Mouse (Mus musculus) brain, embryonic 14.5 days (tissue): ENCODE measurements around the gene Mfsd4a. TPM values are rescaled to one million over a fixed set of nuclear protein-coding genes. Genes with fewer than 3 reads are reported as not detected.

ENCODE experiments used
- DNase-seq: peaks from one replicate; pipeline ENCODE4 v3.0.0-alpha.2; 2011; ENCODE audit warnings: low read depth
- CTCF ChIP-seq: fragments of 200-500 bp; IDR thresholded peaks from 2 replicates; pipeline ENCODE4 v1.5.1; 2012; ENCODE audit warnings: inconsistent platforms, mild to moderate bottlenecking, moderate library complexity, borderline replicate concordance; ENCODE audit not compliant: insufficient read depth, insufficient read length; ENCODE audit errors: extremely low read depth
- POLR2A ChIP-seq: fragments of 200-500 bp; IDR thresholded peaks from 2 replicates; pipeline ENCODE4 v1.6.1; 2012; ENCODE audit warnings: mild to moderate bottlenecking, inconsistent platforms, borderline replicate concordance; ENCODE audit not compliant: poor library complexity, insufficient read depth, insufficient read length, severe bottlenecking; ENCODE audit errors: extremely low read depth
- polyA plus RNA-seq: library from polyadenylated mRNA; depleted of rRNA; stranded (reverse); fragments of >200 nt; gene quantifications from 2 replicates; pipeline ENCODE4 v1.2.3, GENCODE M21; 2012; rRNA removed

Gene Mfsd4a
- polyA plus RNA-seq, 1 experiment: 2.2 TPM

DNA sequence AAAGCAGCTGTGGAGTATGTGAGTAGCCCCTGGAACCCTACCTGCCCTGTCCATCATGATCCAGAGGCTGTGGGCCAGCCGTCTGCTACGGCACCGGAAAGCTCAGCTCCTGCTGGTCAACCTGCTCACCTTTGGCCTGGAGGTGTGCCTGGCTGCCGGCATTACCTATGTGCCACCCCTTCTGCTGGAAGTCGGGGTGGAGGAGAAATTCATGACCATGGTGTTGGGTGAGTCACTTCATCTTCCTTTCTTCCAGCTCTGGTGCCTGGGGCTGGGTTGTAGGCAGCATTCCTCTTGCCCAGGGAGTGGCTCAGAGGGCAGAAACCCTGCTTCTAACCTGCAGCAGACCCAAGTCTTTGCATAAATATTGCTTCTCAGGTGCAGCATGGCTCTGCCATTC is 91.0 kb downstream of the Mfsd4a start:
- TF ChIP-seq CTCF (no peak), POLR2A (no peak)
- DNase-seq: no peak

DNA sequence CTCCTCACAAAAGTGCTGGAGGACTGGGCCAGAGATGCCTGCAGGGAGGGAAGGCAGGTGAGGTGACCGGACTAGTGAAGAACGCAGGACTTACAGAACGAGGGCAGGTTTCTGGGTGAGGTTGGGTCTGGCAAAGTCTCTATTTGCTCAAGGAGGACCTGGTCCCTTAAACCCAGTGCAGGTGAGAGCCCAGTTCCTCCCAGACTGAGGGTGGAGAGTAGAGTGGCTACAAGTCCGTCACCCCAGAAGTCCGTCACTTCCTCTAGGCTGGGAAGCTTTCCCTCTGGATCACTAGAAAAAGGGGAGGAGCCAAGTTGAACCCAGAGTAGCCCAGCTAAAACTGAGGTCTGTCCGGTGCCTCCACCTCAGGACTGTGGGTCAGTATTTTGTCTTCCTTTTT is 93.9 kb downstream of the Mfsd4a start:
- TF ChIP-seq POLR2A (no peak), CTCF (no peak)
- no peak for DNase-seq

Other genes with a start within 250 kb of the Mfsd4a start
- gene Slc41a1, start 240.6 kb downstream of the Mfsd4a start, polyA plus RNA-seq: 21.9 and 25.4 TPM in 2 replicates
- 7.3 and 7.8 TPM in 2 replicates for gene Rab29, start 200.8 kb downstream of the Mfsd4a start, polyA plus RNA-seq
- gene Nucks1, start 157.5 kb downstream of the Mfsd4a start, polyA plus RNA-seq: 41.6 and 58.8 TPM in 2 replicates
- gene Slc45a3, start 105.1 kb downstream of the Mfsd4a start, polyA plus RNA-seq: 4.1 and 5.7 TPM in 2 replicates
- gene Elk4, start 60.5 kb downstream of the Mfsd4a start, polyA plus RNA-seq: 12.7 and 16.6 TPM in 2 replicates
- 1.3 TPM in 2 replicates for gene Cdk18, start 71.6 kb upstream of the Mfsd4a start, polyA plus RNA-seq
- 22.9 and 25.1 TPM in 2 replicates for gene Lemd1, start 123.4 kb upstream of the Mfsd4a start, polyA plus RNA-seq
- gene AC124108.1, start 123.4 kb upstream of the Mfsd4a start, polyA plus RNA-seq: 21.7 and 23.3 TPM in 2 replicates
- not detected in 2 replicates for gene Gm10188, start 161.7 kb upstream of the Mfsd4a start, polyA plus RNA-seq
- gene Klhdc8a, start 230.6 kb upstream of the Mfsd4a start, polyA plus RNA-seq: 5.7 and 8.1 TPM in 2 replicates
- gene Nuak2, start 248.1 kb upstream of the Mfsd4a start, polyA plus RNA-seq: 22.3 and 23.7 TPM in 2 replicates